Mouse (Mus musculus) lung, adult 2 months (tissue): ENCODE measurements at regions not wholly inside any gene's neighbourhood (a gene's known extent, or its start where the extent isn't known, plus 50 kb on each side); places are given as distances from the start of the nearest gene placed in this dataset.

Experiments used
- CTCF ChIP-seq: fragments of 200-500 bp; IDR thresholded peaks from 2 replicates; pipeline ENCODE4 v1.5.1; 2011; ENCODE audit warnings: mild to moderate bottlenecking, low read length, control low read depth; ENCODE audit not compliant: insufficient read depth
- POLR2A ChIP-seq: fragments of 200-500 bp; IDR thresholded peaks from 2 replicates; pipeline ENCODE4 v1.6.1; 2011; ENCODE audit warnings: low read depth, mild to moderate bottlenecking, control low read depth, low read length, borderline replicate concordance; ENCODE audit errors: extremely low read depth

- TF ChIP-seq POLR2A (no peak), CTCF (no peak)
Measured at GRCm38 (mm10) chr4:31076236-31076635, 887.7 kb upstream of the Map3k7 start.
